Mouse (Mus musculus) adrenal gland, postnatal 10 days (tissue): ENCODE data around the gene Tor2a. TPM values are rescaled to one million over a fixed set of nuclear protein-coding genes. Genes with fewer than 3 reads are reported as not detected.

Experiments used
- DNase-seq: peaks from one replicate; pipeline ENCODE4 v3.0.0; 2021; ENCODE audit warnings: mixed read lengths
- total RNA-seq, 2 experiments: library from RNA; stranded (reverse); gene quantifications; 2 replicates each; pipeline ENCODE4 v1.2.3; 2021

The Tor2a gene
- total RNA-seq, 2 experiments from 2014 or later: 27.7 to 32.6 TPM

- DNase-seq: peak; percentile 63
Measured at GRCm38 (mm10) chr2:32728463-32728862, 28.6 kb upstream of the Tor2a start.

- DNase-seq: no peak
Measured at GRCm38 (mm10) chr2:32729547-32729946, 27.5 kb upstream of the Tor2a start.

- no peak for DNase-seq
Measured at GRCm38 (mm10) chr2:32730854-32731253, 26.2 kb upstream of the Tor2a start.

- no peak for DNase-seq
Measured at GRCm38 (mm10) chr2:32731911-32732310, 25.1 kb upstream of the Tor2a start.

GRCm38 (mm10) chr2:32732695-32733094 lies 24.3 kb upstream of the Tor2a start:
- no peak for DNase-seq

- DNase-seq: no peak
Measured at GRCm38 (mm10) chr2:32734480-32734879, 22.6 kb upstream of the Tor2a start.

GRCm38 (mm10) chr2:32734933-32735332 lies 22.1 kb upstream of the Tor2a start:
- DNase-seq: peak; percentile 63

GRCm38 (mm10) chr2:32736306-32736829 lies 20.7 kb upstream of the Tor2a start:
- DNase-seq: no peak

GRCm38 (mm10) chr2:32737008-32737407 lies 20.0 kb upstream of the Tor2a start:
- no peak for DNase-seq

GRCm38 (mm10) chr2:32739311-32739710 lies 17.7 kb upstream of the Tor2a start:
- peak; percentile 36 for DNase-seq

GRCm38 (mm10) chr2:32740916-32741272 lies 16.1 kb upstream of the Tor2a start, which contains the start of gene 6330409D20Rik:
6330409D20Rik (minus strand) TSS chr2:32741016.
- DNase-seq: no peak

GRCm38 (mm10) chr2:32741273-32742172 lies 15.5 kb upstream of the Tor2a start:
- DNase-seq: peak; percentile 47

- DNase-seq: peak; percentile 20
Measured at GRCm38 (mm10) chr2:32742173-32742531, 14.9 kb upstream of the Tor2a start.

- peak; percentile 30 for DNase-seq
Measured at GRCm38 (mm10) chr2:32744272-32744982, 12.6 kb upstream of the Tor2a start.

- no peak for DNase-seq
Measured at GRCm38 (mm10) chr2:32749082-32749481, 8.0 kb upstream of the Tor2a start.

GRCm38 (mm10) chr2:32750199-32750598 lies 6.8 kb upstream of the Tor2a start:
- DNase-seq: no peak

- DNase-seq: peak; percentile 79
Measured at GRCm38 (mm10) chr2:32750887-32751664, 6.0 kb upstream of the Tor2a start.

GRCm38 (mm10) chr2:32751665-32752033 lies 5.4 kb upstream of the Tor2a start:
- DNase-seq: no peak

GRCm38 (mm10) chr2:32752181-32752580 lies 4.9 kb upstream of the Tor2a start:
- no peak for DNase-seq

GRCm38 (mm10) chr2:32756674-32757055 lies 369 bp upstream of the Tor2a start:
- no peak for DNase-seq

GRCm38 (mm10) chr2:32758503-32758902 lies 1.5 kb downstream of the Tor2a start:
- DNase-seq: no peak

- no peak for DNase-seq
Measured at GRCm38 (mm10) chr2:32759001-32759400, 2.0 kb downstream of the Tor2a start.

GRCm38 (mm10) chr2:32761361-32761760 lies 4.3 kb downstream of the Tor2a start:
- no peak for DNase-seq
